Mouse (Mus musculus) skeletal muscle tissue, adult 2 months (tissue): ENCODE measurements around the gene Nrg4.
"Not testable (repeated sequence)": the region's sequence is repeated elsewhere in the genome, so short reads cannot be mapped to it uniquely, and the experiment has no call there.

Experiments
- DNase-seq: peaks from one replicate; pipeline ENCODE4 v3.0.0-alpha.2; 2012; ENCODE audit warnings: low read depth, low spot score

The Nrg4 gene

DNA sequence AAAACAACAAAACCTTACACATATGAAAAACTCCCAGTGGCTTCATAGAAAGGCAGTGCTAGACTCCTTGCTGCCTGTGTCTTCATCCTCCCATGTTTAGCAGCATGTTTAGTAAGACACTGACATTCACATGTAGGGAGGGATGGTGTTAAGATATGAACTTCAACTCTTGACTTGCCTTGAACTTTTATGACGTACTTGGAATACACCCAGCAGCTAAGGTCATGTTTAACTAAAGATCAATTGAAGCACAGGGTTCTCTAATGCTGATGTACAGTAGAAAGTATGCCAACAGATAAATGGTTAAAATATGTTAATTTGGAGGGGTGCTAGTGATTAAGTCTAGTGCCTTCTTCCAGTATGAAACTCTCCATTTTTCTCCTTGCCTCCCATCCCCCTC is 4.0 kb downstream of the Nrg4 start:
- no peak for DNase-seq

DNA sequence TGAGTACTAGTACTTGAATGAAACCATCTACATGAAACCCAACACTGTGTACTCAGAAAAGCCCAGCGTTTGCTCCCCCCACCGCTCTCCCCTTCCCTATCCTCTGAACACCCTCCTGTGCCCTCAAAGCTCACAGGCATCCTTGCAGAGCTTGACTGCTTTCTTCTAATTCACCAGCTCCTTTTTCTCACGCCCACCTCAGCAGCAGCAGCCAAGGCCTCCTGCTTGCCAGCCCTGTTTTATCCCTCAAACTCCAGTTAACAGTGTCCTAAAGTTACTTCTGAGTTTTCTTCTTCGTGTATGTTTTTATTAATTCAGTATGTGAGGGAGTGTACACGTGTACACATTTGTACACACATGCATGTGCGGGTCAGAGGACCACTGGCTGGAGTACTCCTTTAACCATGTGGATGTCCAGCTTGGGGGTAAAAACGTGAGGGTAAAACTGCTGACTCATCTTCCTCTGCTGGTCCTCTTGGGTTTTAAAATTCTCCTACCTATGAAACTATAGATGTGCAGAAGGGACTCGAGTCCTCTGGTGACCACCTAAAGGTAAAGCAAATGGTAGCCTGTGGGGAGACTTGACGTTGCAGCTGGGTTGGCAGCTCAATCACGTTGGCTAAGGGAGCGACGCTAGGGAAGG is 12.9 kb downstream of the Nrg4 start:
- no peak for DNase-seq

DNA sequence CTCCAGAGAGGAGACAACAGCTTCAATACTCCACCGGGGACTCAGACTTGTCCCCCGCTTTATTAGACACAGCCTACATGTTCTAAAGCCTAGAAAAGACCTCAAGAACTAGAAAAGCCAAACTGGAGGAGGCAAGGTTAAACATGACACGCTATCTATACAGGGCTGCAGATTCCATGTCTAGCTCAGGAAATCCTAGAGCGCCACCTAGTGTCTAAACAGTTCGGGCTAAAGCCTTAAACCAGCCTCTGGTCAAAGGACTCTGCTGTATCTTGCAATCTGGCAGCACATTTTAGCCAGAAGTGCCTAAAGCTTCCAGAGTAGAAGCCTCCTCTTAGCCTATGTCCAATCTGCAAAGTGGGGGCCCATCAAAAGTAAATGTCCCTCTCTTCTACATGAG is 15.1 kb downstream of the Nrg4 start:
- peak; percentile 57 for DNase-seq

DNA sequence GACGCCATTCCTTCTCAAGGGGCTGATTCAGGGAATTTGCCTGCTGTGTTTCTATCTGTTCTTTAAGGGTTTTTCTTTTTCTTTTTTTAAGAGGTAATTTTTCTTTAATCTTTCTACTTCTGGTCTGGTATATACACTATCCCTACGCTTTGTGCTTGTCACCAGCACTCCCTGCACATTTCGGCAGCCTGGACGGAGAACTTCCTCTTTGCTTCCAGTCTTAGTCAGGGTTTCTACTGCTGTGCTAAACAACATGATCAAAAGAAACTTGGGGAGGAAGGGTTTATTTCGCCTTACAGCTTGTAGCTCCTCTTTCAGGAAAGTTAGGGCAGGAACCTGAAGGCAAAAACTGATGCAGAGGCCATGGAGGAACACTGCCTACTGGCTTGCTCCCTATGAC is 18.2 kb downstream of the Nrg4 start:
- no peak for DNase-seq

DNA sequence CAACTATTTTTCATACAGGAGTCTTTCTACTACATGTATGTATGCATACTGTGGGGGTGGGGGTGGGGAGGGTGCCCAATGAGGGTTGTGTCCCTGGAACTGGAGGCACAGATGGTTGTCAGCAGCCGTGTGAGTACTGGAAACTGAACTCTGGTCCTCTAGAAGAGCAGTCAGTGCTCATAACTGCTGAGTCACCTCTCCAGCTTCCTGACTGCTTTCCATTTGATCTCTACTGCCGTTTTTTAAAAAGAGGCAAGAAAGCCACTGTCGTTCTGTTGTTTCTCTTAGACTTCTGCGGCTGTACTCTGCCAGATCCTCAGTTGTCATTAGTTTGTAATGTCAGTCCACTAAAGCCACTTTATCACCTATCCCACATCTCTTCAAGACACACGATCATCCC is 19.1 kb downstream of the Nrg4 start:
- no peak for DNase-seq

DNA sequence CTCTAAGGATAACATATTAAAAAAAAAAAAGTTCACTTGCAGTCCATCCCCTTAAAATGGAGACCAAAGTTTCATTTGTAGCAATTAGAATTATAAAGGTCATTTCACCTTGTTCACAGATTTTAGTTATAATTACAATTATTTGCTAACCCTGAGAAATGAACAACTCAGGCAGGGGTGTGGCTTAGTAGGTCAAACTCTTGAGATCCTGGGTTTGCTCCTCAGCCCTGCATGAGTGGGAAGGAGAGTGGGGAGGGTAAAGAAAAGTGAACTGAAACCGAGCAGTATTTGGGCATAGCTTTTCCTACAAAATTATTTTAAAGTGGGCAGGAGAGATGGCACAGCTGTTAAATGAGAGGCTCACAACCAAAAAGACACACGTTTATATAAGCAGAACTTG is 19.6 kb downstream of the Nrg4 start:
- no peak for DNase-seq

DNA sequence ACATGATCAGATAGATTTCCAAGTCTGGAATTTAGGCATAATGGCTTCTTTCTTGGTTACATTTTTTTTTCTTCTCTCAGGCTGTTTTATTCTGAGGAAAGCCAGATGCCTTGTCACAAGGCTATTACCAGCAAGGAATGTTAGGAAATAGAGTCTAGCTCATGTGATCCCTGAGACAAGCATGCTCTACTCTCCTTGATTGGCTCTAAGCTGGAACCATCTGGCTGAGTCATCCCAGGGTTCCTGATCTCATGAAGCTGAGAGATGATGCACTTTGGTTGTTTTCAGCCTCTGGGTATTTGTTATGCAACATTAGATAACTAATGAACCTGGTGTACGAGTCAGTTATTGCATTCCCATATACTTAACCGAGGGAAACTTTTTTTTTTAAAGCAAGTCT is 30.4 kb downstream of the Nrg4 start:
- DNase-seq: no peak

DNA sequence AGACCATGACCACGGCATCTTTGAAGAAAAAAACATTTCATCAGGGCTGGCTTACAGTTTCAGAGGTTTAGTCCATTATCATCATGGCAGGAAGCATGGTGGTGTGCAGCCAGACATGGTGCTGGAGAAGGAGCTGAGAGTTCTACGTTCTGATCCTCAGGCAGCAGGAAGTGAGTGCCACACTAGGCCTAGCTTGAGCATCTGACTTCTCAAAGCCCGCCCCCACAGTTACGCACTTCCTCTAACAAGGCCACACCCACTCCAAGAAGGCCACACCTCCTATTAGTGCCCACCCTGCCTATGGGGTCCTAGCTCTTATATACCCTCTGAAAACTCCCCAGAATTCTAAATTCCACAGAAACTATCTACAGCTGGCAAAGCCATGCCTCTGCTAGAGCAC is 34.7 kb downstream of the Nrg4 start:
- DNase-seq: no peak

DNA sequence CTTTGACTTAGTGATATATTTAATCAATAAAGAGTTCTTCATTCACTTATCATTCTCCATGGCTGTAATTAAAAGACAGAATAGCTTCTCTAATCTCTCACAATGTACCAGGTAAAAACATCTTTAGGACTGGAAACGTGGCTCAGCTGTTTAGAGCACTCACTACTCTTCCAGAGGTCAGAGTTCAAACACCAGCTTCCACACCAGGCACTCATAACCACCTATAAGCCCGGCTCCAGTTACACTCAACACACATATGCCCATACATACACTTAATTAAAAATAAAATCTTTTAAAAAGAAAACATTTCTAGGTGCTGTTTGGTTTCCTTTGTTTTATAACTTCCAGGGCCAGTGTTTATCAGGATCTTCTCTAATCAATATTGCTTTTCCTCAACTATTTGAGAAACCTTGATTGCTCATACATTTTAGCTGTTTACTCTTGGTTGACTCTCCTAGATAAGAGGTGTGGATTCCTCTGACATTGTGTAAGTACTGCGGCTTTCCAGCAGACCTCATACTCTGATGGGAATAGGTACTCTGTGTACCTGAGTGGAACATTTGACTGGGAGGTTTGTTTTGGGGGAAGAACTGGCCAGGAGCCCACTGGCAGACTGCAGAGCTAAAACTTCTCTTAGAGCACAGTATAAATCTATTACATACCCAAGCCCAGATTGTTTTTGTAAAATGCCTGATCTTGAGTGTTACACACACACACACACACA is 37.0 kb downstream of the Nrg4 start:
- no peak for DNase-seq

DNA sequence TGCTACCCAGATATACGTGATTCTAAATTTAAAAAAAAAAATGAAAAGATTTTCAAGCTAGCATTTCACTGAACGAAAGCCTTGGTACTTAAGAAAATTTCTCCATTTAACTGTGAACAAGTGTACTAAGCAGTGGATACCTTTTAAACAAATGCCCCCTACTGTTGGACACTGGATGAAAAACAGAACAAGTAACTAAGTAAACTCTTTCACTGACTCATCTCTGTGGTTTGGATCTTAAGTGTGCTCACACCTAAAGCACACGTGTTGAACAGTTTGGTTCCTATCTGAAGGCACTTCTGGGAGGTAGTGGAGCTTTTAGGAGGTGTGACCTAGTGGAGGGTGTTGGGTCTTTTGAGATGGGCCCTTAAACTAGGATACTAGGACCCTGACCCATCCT is 41.4 kb downstream of the Nrg4 start:
- DNase-seq: no peak

DNA sequence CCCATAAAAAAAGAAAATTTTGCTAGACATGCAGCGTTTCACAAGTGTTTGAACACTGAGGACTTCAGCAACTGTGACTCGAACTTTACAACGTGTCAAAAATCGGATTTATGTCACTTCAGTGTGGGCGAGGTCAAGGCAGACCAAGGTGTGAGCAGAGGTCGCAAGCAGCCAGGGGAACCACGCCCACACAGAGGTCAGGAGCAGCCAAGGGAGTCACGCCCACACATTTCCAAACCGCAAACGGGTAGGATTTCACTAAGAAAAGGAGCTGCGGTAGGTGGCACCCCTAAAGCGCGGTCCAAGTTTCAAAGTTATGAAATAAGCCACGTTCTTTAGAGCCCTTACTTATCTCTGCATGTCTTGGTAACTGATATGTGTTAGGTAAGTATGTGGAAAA is 43.1 kb downstream of the Nrg4 start:
- peak; percentile 21 for DNase-seq

DNA sequence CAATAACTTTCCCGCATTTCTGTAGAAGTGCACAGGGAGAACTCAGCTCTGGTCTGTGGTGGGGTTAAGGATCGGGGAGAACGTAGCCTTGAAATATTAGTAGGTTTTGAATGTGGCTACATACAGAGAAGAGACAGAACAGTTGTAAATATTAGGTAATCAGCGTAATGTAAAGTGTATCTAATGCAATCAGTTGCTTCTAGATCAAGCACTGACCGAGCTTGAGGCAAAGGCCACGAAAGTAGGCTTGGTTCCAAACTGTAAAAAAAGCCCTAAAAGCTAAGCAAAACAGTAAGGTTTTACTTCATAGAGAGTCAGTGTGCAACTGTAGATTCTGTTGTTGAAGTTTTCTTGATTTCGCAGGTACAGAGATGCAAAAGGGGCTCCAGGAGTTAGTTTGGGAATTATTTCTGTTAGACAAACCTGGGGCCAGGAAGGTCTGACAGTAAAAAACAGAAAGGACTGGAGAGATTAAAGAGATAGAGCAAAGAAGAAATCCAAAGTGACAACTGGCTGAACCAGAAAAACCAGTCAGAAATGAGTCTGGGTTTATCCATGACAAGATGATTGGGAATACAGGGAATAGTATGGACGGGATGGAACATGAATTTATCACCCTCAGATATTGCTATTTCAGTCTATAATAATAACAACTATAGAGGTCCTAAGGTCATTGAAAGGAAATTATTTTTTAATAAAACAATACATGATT is 47.4 kb downstream of the Nrg4 start:
- DNase-seq: no peak

DNA sequence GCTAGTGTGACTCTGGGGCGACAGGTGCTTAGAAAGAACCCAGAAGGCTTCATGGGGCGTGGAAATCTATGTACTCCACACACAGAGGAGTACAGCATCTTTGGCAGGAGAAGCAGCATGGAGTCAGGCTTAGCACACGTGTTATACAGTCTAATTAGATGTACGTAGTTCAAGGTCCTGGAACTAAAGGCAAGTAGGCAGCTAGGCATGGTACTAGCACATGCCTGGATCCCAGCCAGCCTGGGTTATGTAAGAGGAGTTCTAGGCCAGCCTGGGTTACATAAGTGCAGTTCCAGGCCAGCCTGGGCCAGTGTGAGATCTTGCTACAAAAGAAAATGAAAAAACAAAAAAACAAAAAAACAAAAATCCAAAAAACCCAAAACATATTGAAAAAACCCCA is 49.1 kb downstream of the Nrg4 start:
- DNase-seq: peak; percentile 42

DNA sequence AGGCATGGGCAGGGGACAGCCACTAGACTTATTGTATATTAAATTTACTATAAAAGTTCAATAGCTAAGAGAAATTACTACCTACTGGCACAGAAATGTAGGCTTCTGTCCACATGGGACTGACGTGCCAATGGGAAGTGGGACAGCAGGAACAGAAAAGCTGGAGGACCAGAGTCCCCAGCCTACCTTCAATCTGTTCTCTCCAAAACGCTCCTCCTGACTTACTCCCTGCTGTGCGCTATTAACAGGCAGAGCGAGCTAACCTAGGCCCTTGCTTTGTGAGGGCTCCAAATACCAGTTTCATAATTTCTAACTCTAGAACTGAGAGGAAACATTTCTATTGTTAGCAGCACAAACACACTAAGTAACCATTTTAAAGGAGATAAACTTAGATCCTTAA is 52.7 kb downstream of the Nrg4 start:
- DNase-seq: no peak

DNA sequence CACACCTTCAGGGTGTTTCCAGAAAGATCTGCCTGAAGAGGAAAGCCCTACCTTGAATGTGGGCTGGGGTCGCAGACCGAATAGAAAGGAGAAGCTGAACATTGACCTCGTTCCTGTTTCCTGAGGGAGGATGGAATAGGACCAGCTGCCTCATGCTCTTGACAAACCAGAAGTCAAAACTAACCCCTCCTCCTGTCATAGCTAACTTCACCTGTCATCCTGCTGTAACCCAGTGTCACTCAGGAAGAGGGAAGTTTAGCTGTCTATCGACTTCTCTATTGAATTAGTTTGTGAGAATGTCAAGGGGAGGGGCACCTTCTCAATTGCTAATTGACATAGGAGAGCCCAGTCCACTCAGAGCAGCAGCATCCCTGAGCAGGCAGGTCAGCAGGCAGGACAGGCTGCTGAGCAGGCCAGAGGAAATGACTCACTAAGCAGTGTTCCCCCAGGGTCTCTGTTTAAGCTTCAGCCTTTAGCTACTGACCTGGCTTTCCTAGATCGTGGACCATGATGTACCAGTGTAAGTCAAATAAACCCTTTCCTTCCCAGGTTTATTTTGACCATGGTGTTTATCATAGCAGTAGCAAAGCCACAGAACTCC is 54.6 kb downstream of the Nrg4 start:
- DNase-seq: no peak

DNA sequence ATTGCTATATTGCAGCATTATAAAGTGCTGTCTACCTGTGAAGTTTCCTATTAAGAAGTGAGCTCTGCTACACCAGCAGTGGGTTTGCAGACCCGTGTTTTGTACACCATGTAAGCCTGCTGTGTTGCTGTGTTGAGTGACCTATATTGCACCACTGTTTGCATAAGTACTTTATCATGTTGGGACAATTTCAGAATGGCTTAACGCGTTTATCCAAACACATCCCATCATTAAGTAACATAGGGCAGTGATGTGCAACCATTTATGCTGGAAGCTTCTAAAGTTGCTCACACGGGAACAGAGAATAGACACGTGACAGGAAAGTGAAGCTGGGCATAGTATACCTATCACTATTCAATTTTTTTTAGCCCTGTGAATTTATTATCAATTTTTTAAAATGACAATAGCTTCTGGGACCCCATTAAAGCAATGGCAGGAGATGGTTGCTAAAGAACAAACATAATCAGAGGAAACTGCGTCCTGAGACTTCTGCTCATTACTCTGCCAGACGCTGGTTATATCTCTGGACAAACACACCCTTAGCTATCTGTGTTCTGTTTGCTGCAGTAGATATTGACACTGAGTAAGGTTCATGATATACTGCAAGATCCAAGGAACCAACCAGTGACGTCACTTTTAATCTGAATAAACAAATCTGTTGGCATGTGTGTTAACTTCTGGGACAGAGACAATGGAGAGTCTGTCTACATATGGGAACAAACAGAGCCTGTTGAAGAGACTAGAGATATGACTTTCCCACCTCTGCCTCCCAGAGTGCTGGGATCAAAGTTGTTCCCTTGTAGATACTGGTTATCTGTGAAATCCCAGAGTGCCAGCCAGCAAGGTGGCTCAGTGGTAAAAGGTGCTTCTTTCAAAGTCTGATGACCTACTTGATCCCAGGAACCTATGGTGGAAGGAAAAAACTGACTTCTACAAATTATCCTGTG is 62.0 kb downstream of the Nrg4 start:
- no peak for DNase-seq

DNA sequence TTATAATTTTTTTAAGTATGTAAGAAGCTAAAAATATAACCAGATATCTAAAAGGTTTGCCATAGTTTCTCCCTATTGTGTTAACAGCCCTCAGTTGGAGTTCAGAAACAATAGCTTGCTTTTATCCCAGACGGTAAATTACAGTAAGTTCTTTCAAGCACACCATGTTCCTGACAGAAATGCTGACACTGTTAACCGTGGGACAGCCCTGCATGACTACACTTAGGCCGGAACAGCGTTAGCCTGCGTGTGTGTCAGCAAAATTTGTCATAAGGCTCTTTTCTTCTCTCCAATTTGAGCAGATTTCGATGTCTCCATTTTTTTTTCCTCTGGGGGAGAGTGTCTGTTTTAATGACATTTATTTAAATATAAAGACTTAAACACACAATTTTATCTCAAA is 66.9 kb downstream of the Nrg4 start:
- no peak for DNase-seq

DNA sequence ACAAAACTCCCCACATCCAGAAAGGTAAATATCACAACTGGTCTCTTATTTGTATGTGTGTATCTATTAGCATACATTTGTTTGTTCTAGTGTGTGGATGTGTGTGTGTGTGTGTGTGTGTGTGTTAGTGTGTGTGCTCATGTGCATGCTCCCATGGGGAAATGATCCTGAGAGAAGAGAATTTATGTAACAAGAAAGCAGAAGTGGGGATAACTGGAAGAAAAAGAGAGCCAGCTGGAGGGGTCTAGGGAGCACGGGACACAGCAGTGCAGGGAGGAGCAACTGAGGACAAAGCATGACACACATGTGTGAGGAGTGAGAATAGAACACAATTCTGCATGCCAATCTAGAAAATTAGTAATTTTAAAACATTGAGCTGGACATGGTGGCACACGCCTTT is 69.5 kb downstream of the Nrg4 start:
- DNase-seq: no peak

DNA sequence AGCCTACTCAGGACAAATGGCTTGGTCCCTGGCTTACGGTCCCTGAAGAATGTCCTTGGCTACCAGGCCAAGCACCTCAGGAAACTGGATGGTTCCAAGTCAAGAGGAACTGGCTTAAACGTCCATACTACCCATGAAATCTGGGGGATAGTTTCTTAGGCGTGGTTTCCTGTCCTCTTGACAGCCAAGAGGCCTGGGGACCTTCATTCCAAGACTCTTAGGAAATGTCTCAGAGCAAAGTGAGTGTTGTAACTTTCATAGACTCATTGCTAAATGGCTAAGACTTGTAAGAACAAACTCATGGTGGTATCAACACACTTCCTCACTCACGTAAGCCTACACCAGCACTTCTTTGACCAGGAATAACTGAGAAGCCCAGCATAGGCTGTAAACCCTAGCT is 71.0 kb downstream of the Nrg4 start:
- DNase-seq: peak; percentile 26

DNA sequence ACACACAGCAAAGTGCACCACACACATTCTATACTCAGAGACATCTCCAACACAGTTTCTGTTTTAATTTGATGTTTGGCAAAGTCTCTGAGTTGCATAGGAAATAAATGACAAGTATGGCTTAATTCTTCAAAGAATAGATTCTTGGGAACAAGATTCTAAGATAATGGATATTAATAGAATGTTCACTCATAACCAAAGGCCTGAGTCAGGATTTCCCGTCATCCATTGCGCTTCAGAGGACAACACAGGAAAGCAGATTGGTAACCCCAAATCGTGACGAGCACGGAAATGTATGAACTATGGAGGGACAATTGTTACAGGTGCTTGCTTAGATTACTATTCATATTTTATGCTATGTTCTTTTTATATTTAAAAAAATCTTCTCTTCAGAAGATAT is 71.6 kb downstream of the Nrg4 start:
- no peak for DNase-seq

DNA sequence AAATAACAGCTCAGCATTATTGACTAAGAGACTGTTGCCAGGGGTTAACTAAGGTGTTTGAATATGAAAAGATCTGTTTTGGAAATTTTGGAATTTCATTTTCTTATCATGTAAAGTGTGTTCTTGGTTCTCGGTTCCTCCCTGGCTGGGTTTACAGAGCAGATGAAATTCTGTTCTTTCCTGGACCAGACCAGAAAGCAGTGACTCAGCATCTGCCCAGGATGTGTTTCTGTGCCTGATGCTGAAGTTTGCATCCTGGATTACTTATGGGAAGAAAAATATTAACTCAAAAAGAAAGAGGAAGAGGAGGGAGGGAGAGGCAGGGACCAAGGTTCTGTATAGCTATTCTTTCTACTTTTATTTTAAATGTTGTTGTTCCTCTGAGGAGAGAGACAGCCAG is 72.8 kb downstream of the Nrg4 start:
- no peak for DNase-seq

DNA sequence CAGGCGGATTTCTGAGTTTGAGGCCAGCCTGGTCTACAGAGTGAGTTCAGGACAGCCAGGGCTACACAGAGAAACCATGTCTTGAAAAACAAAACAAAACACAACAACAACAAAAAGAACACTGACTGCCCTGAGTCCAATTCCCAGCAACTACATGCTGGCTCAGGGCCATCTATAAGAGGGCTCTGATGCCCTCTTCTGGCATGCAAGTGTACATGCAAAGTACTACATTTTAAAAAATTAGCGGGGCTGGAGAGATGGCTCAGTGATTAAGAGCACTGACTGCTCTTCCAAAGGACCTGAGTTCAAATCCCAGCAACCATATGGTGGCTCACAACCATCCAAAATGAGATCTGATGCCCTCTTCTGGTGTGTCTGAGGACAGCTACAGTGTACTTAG is 74.5 kb downstream of the Nrg4 start:
- not testable (repeated sequence) for DNase-seq
